Mouse (Mus musculus): Measurements from ENCODE around the gene Atp5h. TPM values are rescaled to one million over a fixed set of nuclear protein-coding genes. Genes with fewer than 3 reads are reported as not detected.

Atp5h gene
- polyA plus RNA-seq (2012; rRNA removed): 331 and 347 TPM in 2 replicates

GRCm38 (mm10) chr11:115419531-115420237 is at the start of gene Atp5h, which contains the start of gene Kctd2:
Gene Atp5h (minus strand): TSS chr11:115419962.
Gene Kctd2 (plus strand): TSS chr11:115420128.

DNA sequence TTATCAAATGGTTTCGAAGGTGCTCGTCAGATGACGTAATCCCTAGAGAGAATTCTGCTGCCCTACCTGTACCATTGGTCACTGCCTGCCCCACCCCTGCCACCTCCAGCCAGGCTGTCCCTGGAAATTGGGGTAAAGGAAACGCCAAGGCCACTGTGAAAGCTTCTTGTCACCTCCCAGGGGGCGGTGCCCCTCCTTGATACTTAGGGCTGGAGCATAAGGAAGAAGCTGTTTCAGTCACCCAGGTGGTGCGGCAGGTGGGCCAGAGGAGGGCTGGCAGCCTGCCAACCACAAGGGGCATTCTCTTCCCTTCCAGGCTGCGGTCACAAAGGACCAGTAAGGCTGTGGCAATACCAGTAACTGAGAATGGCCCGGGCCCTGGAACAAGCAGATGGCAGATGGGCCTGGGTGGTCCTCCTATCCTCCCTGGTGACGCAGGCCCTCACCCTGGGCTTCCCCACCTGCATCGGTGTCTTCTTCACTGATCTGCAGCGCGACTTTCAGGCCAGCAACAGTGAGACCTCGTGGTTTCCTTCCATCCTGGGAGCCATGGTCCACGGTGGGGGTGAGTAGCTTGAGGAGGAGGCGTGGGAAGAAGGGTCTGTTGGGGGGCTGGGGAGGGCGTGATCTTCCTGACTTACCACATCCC is 42.6 kb upstream of the Atp5h start, which contains the start of gene Slc16a5:
Slc16a5 (plus strand) TSS at position 232 of the 649 bp plus-strand sequence.

GRCm38 (mm10) chr11:115439906-115440595 is 20.3 kb upstream of the Atp5h start, which contains the start of gene Trim80:
Gene Trim80 (plus strand): TSS chr11:115440545.

DNA sequence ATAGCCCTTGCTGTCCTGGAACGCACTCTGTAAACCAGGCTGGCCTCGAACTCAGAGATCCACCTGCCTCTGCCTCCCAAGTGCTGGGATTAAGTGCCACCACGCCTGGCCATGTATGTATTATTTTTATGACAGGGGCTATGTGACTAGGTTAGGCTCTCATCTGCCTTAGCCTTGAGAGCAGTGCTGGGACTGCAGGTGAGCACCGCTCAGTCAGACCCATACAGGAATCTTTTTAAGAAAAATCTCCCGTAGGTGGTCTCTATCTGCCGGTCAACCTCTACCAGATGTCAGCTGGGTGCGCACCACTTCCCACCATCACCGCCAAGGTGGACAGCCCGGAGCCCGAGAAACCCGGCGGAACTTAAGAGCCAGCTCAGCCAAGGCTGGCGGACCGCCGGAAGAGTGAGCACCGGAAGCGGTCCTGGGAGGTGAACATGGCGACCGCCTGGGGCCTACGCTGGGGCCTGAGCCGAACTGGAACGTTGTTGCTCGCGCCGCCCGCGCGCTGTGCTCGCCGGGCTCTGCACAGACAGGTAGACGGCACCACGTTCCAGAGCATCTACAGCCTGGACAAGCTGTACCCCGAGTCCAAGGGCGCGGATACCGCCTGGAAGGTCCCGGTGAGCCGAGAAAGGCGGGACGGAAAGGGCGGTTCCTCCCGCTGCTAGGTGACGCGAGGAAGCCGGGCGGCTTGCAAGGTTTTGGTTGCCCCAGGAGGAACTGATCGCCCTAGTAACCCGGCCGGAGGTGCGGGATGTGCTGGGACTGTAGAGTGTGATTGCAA is 16.2 kb downstream of the Atp5h start, which contains the start of gene Mrpl58:
Mrpl58 (plus strand) TSS at position 415 of the 787 bp plus-strand sequence.

GRCm38 (mm10) chr11:115381743-115382539 is 37.8 kb downstream of the Atp5h start, which contains the start of gene Cdr2l:
Gene Cdr2l (plus strand): TSS chr11:115381916.

DNA sequence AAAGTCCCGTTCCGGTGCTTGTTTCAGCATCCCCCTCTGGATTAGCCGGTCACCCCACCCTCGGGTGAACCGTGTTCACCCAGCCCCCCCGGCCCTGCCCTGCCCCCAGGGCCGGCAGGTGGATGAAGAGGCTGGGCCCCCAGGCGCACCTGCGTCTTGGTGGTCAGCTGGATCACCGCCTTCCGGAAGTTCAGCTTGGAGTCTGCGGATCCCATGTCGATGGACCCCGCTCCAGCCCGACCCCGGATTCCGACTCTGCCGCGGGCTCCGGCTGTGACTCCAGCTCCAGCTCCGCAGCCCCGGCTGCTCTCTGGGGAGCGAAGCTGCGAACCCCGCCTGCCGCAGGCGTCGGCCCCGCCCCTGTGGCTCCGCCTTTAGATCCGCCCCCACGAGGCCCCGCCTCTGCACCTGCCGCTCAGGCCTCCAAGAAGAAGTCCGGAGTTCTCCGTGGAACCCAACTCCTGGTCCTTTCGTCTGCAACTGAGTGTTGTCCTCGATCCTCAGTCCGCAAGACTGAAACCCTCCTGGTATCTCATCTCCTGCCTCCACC is 52.3 kb downstream of the Atp5h start, which contains the start of gene Hid1:
Hid1 (minus strand) TSS at position 362 of the 550 bp plus-strand sequence.

Other genes with a start within 250 kb of the Atp5h start
- gene Tmem104, start 232.5 kb downstream of the Atp5h start, polyA plus RNA-seq (2012; rRNA removed): 1.8 and 2.1 TPM in 2 replicates
- 12.4 and 14.7 TPM in 2 replicates for gene Nat9, start 232.1 kb downstream of the Atp5h start, polyA plus RNA-seq (2012; rRNA removed)
- gene Grin2c, start 152.7 kb downstream of the Atp5h start, polyA plus RNA-seq (2012; rRNA removed): 0.14 and 0.21 TPM in 2 replicates
- gene Fdxr, start 142.9 kb downstream of the Atp5h start, polyA plus RNA-seq (2012; rRNA removed): 14.1 and 14.7 TPM in 2 replicates
- gene Fads6, start 122.3 kb downstream of the Atp5h start, polyA plus RNA-seq (2012; rRNA removed): 14.5 and 16.9 TPM in 2 replicates
- 0.05 and 0.07 TPM in 2 replicates for gene Otop2, start 112.8 kb downstream of the Atp5h start, polyA plus RNA-seq (2012; rRNA removed)
- gene Ush1g, start 97.9 kb downstream of the Atp5h start, polyA plus RNA-seq (2012; rRNA removed): 0.10 and 0.12 TPM in 2 replicates
- not detected in 2 replicates for gene Otop3, start 85.2 kb downstream of the Atp5h start, polyA plus RNA-seq (2012; rRNA removed)
- gene Hid1, start 52.2 kb downstream of the Atp5h start, polyA plus RNA-seq (2012; rRNA removed): 1.3 TPM in 2 replicates
- 2.1 and 2.4 TPM in 2 replicates for gene Cdr2l, start 38.0 kb downstream of the Atp5h start, polyA plus RNA-seq (2012; rRNA removed)
- gene Mrpl58, start 16.2 kb downstream of the Atp5h start, polyA plus RNA-seq (2012; rRNA removed): 36.1 and 39.1 TPM in 2 replicates
- gene Kctd2, start 166 bp upstream of the Atp5h start, polyA plus RNA-seq (2012; rRNA removed): 8.1 and 9.0 TPM in 2 replicates
- gene Trim80, start 20.6 kb upstream of the Atp5h start, polyA plus RNA-seq (2012; rRNA removed): 0.61 and 0.77 TPM in 2 replicates
- gene Slc16a5, start 42.5 kb upstream of the Atp5h start, polyA plus RNA-seq (2012; rRNA removed): 2.1 TPM in 2 replicates
- gene Armc7, start 55.7 kb upstream of the Atp5h start, polyA plus RNA-seq (2012; rRNA removed): 2.9 and 3.0 TPM in 2 replicates
- gene Nt5c, start 71.9 kb upstream of the Atp5h start, polyA plus RNA-seq (2012; rRNA removed): 24.7 and 29.0 TPM in 2 replicates
- gene Jpt1, start 94.4 kb upstream of the Atp5h start, polyA plus RNA-seq (2012; rRNA removed): 89.7 and 90.7 TPM in 2 replicates
- 133 and 136 TPM in 2 replicates for gene Sumo2, start 116.3 kb upstream of the Atp5h start, polyA plus RNA-seq (2012; rRNA removed)
- 52.3 and 55.6 TPM in 2 replicates for gene Nup85, start 144.5 kb upstream of the Atp5h start, polyA plus RNA-seq (2012; rRNA removed)
- gene Mrps7, start 184.0 kb upstream of the Atp5h start, polyA plus RNA-seq (2012; rRNA removed): 23.3 and 24.4 TPM in 2 replicates
- 6.7 and 8.1 TPM in 2 replicates for gene Gga3, start 184.1 kb upstream of the Atp5h start, polyA plus RNA-seq (2012; rRNA removed)
- gene Mif4gd, start 193.0 kb upstream of the Atp5h start, polyA plus RNA-seq (2012; rRNA removed): 35.3 and 35.9 TPM in 2 replicates
- 7.8 and 8.4 TPM in 2 replicates for gene Slc25a19, start 208.3 kb upstream of the Atp5h start, polyA plus RNA-seq (2012; rRNA removed)